Mouse (Mus musculus): ENCODE results near the gene Sntb2. TPM values are rescaled to one million over a fixed set of nuclear protein-coding genes. Genes with fewer than 3 reads are reported as not detected.
A peak's percentile ranks its signal among the peaks of the same experiment; 100 is the strongest.

The Sntb2 gene
- polyA plus RNA-seq (2014; fragmentation: Nextera tagmentation; extraction: Ambion mirVana), result 15.0 and 15.4 TPM in 2 replicates

DNA sequence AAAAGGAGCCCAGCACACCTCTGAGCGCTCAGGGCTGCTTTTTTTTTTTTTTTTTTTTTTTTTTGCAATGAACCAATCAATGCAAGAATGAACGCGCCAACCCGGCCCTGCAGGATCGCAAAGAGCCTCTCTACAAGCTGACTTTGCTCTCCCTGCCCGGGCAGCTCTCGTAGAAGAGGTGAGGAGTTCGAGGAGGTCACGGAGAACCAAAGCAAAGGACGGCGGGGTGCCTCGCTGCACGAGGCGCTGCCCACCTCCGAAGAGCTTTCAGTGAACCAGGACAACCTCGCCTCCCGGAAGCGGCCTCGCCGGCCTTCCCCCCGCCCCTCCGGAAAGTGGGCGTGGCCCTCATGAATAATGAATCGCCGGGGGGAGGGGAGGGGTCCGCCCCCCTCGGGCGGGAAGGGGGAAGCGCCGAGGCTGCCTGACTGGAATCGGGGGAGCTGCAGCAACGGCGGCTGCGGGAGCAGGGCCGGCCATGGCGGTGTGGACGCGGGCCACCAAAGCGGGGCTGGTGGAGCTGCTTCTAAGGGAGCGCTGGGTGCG is at the start of gene Sntb2:
TSS of gene Sntb2 (plus strand) at position 427 of the 546 bp plus-strand sequence.
- H3K27ac ChIP-seq (replicated peaks in 1 of 2; ENCODE audit: control insufficient read depth in 1 of 2, insufficient read depth in 1 of 2, low read depth in 2 of 2, low read length in 2 of 2), result peak within 1 kb of the TSS; percentile 75 to 90
- under 1% methylated on average over 37 of the region's 41 CpGs for WGBS
- H3K4me3 ChIP-seq (ENCODE audit: control insufficient read depth in 1 of 2, insufficient read depth in 1 of 2, low read depth in 1 of 2, low read length in 2 of 2), result peak within 1 kb of the TSS; percentile 94 to 97
- H3K27me3 ChIP-seq (ENCODE audit: control insufficient read depth, insufficient read depth, low read length), result no peaks in the 10 kb centered on the region
- no peaks in the 10 kb centered on the region for H3K36me3 ChIP-seq (ENCODE audit: control insufficient read depth, insufficient read depth, low read length)
- peak within 1 kb of the TSS; percentile 95 for H3K9ac ChIP-seq (ENCODE audit: low read length)
- ATAC-seq (ENCODE audit: insufficient number of reproducible peaks, insufficient read depth, low FRiP score, low read depth), result peak; percentile 84
- peaks cover 8 to 21% of the 10 kb centered on the region in 2 experiments for H3K4me1 ChIP-seq (ENCODE audit: control insufficient read depth in 2 of 2, insufficient read depth in 2 of 2, low read length in 2 of 2)
- no peaks in the 10 kb centered on the region for H3K9me3 ChIP-seq (ENCODE audit: control insufficient read depth, low read length)
- H3K4me2 ChIP-seq (ENCODE audit: low read length), result peak within 1 kb of the TSS; percentile 95

DNA sequence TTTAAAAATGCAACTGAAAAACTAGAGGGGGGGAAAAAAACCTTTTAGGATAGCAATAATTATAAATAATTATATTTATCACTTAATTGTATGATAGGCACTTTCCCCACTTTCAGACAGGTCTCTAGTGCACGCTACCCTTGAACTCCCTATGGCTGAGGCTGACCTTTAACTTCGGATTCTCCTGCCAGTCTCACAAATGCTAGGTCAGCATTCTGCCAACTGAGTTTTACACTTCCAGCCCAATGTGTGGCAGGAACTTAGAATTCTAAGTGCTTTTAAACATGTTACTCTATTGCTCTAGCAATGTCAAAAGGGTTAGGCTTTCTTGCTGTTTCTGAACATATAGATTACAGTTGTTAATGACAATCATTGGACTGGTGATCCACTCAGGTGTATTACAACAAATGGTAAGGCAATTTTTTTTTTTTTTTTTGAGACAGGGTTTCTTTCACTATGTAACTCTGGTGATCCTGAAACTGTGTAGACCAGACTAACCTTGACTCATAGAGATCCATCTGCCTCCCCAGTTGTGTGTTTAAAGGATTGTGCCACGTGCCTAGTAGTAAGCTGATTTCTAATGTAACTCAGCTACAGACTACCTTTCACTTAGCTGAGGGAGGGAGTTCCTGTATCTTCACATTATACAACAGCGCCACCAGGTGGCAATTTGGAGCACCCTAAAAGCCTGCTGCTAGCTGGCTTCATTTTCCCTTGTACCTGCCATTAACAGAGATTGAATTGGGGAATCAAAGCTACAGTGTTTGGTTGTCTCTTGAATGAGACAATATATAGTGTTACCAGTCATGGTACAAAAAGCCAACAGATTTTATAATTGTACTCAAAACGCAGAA is 48.0 kb upstream of the Sntb2 start:
- Histone ChIP-seq H3K4me3 (ENCODE audit: control insufficient read depth in 1 of 2, insufficient read depth in 1 of 2, low read depth in 1 of 2, low read length in 2 of 2) (no peak overlapping the region), H3K4me1 (ENCODE audit: control insufficient read depth in 2 of 2, insufficient read depth in 2 of 2, low read length in 2 of 2) (peaks cover 2 to 23% of the 10 kb centered on the region in 2 experiments; a peak in 3 of 4 replicates), H3K36me3 (ENCODE audit: control insufficient read depth, insufficient read depth, low read length) (peaks cover 44% of the 10 kb centered on the region), H3K27ac (replicated peaks in 1 of 2; ENCODE audit: control insufficient read depth in 1 of 2, insufficient read depth in 1 of 2, low read depth in 2 of 2, low read length in 2 of 2) (no peak overlapping the region), H3K4me2 (ENCODE audit: low read length) (no peak overlapping the region), H3K9ac (ENCODE audit: low read length) (no peak overlapping the region), H3K9me3 (ENCODE audit: control insufficient read depth, low read length) (no peaks in the 10 kb centered on the region), H3K27me3 (ENCODE audit: control insufficient read depth, insufficient read depth, low read length) (no peaks in the 10 kb centered on the region)
- no peak for ATAC-seq (ENCODE audit: insufficient number of reproducible peaks, insufficient read depth, low FRiP score, low read depth)
- 42% methylated on average over 5 of the region's 5 CpGs for WGBS

DNA sequence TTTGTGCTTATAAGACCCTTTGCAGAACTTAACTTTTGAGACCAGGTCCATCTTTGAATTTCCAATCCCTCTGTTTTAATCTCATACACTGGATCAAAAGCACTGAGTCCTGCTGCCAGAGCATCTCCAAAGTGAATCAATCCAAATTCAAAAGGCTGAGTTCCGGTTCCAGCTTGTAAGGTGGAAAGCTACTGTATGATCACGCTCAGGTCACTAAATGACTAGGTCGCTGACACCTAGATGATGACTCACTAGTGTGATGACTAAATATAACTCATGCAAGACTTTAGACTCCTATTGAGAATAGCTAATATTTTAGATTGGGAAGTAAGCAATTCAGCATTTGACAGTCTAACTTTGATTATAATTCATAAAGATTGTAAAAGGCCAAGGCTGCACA is 46.7 kb upstream of the Sntb2 start:
- H3K9ac ChIP-seq (ENCODE audit: low read length), result no peak overlapping the region; the same call in 1 of the 2 replicates
- peak overlapping the region in 1 of 2 experiments; percentile 43; a peak in 1 of 4 replicates for H3K27ac ChIP-seq (replicated peaks in 1 of 2; ENCODE audit: control insufficient read depth in 1 of 2, insufficient read depth in 1 of 2, low read depth in 2 of 2, low read length in 2 of 2)
- peaks cover 2 to 23% of the 10 kb centered on the region in 2 experiments; a peak in 3 of 4 replicates for H3K4me1 ChIP-seq (ENCODE audit: control insufficient read depth in 2 of 2, insufficient read depth in 2 of 2, low read length in 2 of 2)
- H3K27me3 ChIP-seq (ENCODE audit: control insufficient read depth, insufficient read depth, low read length), result no peaks in the 10 kb centered on the region
- peaks cover 32% of the 10 kb centered on the region for H3K36me3 ChIP-seq (ENCODE audit: control insufficient read depth, insufficient read depth, low read length)
- no peak for ATAC-seq (ENCODE audit: insufficient number of reproducible peaks, insufficient read depth, low FRiP score, low read depth)
- 45% methylated on average over 3 of the region's 3 CpGs for WGBS
- no peak overlapping the region for H3K4me2 ChIP-seq (ENCODE audit: low read length)
- H3K9me3 ChIP-seq (ENCODE audit: control insufficient read depth, low read length), result no peaks in the 10 kb centered on the region
- no peak overlapping the region for H3K4me3 ChIP-seq (ENCODE audit: control insufficient read depth in 1 of 2, insufficient read depth in 1 of 2, low read depth in 1 of 2, low read length in 2 of 2)

DNA sequence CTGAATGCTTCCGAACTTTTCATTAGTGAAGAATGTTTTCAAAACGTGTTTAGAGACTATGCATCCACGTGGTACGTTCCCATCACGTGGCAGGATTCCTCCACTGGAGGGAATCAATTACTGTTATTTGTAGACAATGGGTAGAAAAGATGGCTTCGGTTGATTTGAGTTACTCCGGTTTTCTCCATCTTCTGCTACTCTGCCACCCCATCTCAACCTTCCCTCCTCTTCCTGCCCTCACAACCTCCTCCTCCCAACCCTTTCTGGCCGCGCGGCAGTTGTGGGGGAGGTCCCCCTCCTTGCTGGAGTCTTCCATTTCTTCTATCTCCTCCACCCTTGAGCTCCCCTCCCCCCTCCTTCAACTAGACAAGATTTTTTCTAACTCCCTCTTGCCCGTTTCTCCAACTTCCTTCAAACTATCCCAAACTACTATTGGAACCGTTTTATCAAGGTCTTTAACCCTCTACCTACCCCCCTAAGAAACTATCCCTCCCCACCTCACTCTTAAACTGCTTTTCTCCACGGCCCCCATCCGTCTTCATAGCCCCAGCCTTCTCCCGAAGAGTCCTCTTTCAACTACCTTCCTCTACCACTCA is 43.2 kb upstream of the Sntb2 start:
- ATAC-seq (ENCODE audit: insufficient number of reproducible peaks, insufficient read depth, low FRiP score, low read depth), result no peak
- H3K27me3 ChIP-seq (ENCODE audit: control insufficient read depth, insufficient read depth, low read length), result no peaks in the 10 kb centered on the region
- peak overlapping the region; percentile 58 to 90 for H3K4me3 ChIP-seq (ENCODE audit: control insufficient read depth in 1 of 2, insufficient read depth in 1 of 2, low read depth in 1 of 2, low read length in 2 of 2)
- peak overlapping the region; percentile 98 for H3K9ac ChIP-seq (ENCODE audit: low read length)
- no peaks in the 10 kb centered on the region for H3K9me3 ChIP-seq (ENCODE audit: control insufficient read depth, low read length)
- peaks cover 2 to 29% of the 10 kb centered on the region in 2 experiments; a peak in 3 of 4 replicates for H3K4me1 ChIP-seq (ENCODE audit: control insufficient read depth in 2 of 2, insufficient read depth in 2 of 2, low read length in 2 of 2)
- peak overlapping the region; percentile 70 for H3K4me2 ChIP-seq (ENCODE audit: low read length)
- H3K36me3 ChIP-seq (ENCODE audit: control insufficient read depth, insufficient read depth, low read length), result peaks cover 25% of the 10 kb centered on the region
- peak overlapping the region; percentile 85 to 94 for H3K27ac ChIP-seq (replicated peaks in 1 of 2; ENCODE audit: control insufficient read depth in 1 of 2, insufficient read depth in 1 of 2, low read depth in 2 of 2, low read length in 2 of 2)
- WGBS, result 2% methylated on average over 15 of the region's 15 CpGs

DNA sequence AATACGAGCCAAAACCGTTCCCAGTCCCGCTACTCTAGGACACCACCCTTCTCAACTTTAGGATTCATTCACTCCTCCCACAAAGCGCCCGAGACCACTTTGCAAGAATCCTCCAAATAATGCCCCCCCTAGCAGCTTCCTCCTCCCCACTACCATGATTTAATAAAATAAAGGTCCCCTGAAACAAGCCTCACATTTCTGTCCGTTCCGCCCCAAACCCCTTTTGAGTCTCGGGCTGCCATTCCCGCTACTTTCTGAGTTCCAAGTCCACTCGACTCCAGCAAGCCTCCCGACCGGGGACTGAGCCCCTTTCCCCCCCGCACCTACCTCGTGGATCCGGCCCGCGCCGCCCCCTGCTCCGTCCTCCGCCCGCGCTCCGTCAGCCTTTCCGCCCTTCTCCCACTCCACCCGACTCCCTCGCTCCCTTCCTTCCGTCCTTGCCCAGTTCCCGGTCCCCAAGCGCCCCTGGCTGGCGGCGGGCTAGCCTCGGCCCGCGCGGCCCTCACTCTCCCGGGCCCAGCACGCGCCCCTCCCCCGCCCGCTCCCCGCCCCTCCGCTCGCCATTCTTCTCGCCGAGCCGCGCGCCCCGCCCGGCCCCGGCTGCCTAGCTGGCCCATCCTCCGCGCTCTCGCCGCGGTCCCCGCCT is 42.6 kb upstream of the Sntb2 start:
- WGBS, result 1% methylated on average over 48 of the region's 57 CpGs
- Histone ChIP-seq H3K9ac (ENCODE audit: low read length) (peak overlapping the region; percentile 98), H3K4me3 (ENCODE audit: control insufficient read depth in 1 of 2, insufficient read depth in 1 of 2, low read depth in 1 of 2, low read length in 2 of 2) (peak overlapping the region; percentile 58 to 90), H3K27ac (replicated peaks in 1 of 2; ENCODE audit: control insufficient read depth in 1 of 2, insufficient read depth in 1 of 2, low read depth in 2 of 2, low read length in 2 of 2) (peak overlapping the region; percentile 85 to 94), H3K36me3 (ENCODE audit: control insufficient read depth, insufficient read depth, low read length) (peaks cover 31% of the 10 kb centered on the region), H3K4me1 (ENCODE audit: control insufficient read depth in 2 of 2, insufficient read depth in 2 of 2, low read length in 2 of 2) (peaks cover 2 to 29% of the 10 kb centered on the region in 2 experiments; a peak in 3 of 4 replicates), H3K9me3 (ENCODE audit: control insufficient read depth, low read length) (no peaks in the 10 kb centered on the region), H3K4me2 (ENCODE audit: low read length) (peak overlapping the region; percentile 70), H3K27me3 (ENCODE audit: control insufficient read depth, insufficient read depth, low read length) (no peaks in the 10 kb centered on the region)
- ATAC-seq (ENCODE audit: insufficient number of reproducible peaks, insufficient read depth, low FRiP score, low read depth), result peak; percentile 64

DNA sequence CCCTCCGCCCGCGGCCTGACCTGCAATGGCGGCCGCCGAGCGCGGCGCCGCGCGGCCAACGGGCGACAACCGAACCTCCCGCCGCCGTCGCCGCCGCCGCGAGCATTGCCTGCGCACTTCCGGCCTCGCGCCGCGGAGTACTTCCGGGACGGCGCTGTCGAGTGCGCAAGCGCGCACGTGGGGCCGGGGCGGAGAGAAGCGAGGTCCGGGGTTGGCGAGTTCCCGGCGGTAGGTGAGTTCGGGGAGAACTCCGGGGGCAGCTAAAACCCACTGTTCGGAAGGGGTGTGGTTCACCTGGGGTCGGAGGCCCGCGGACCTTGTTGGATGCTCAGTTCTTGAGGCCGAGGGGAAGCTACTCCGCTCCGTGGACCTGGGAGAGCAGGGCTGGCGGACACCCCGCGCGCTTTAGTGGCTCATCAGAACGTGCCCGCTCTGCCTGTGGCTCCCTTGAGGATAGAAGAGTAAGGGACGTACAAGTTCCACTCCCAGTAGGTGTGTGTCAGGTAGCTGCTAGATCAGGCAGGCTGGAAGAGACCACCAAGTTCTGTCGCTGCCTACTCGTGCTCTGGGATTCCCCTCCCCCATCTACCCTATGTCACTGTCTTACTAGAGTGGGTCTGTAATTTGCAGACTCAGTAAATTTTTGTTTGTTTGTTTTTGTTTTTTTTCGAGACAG is 41.9 kb upstream of the Sntb2 start, which contains the start of gene Utp4:
TSS of gene Utp4 (plus strand) at position 156 of the 676 bp plus-strand sequence.
- Histone ChIP-seq H3K9ac (ENCODE audit: low read length) (peak within 1 kb of the TSS; percentile 98), H3K9me3 (ENCODE audit: control insufficient read depth, low read length) (no peaks in the 10 kb centered on the region), H3K4me2 (ENCODE audit: low read length) (peak within 1 kb of the TSS; percentile 70), H3K4me1 (ENCODE audit: control insufficient read depth in 2 of 2, insufficient read depth in 2 of 2, low read length in 2 of 2) (peaks cover 2 to 27% of the 10 kb centered on the region in 2 experiments; a peak in 3 of 4 replicates), H3K36me3 (ENCODE audit: control insufficient read depth, insufficient read depth, low read length) (peaks cover 38% of the 10 kb centered on the region), H3K4me3 (ENCODE audit: control insufficient read depth in 1 of 2, insufficient read depth in 1 of 2, low read depth in 1 of 2, low read length in 2 of 2) (peak within 1 kb of the TSS; percentile 58 to 90), H3K27me3 (ENCODE audit: control insufficient read depth, insufficient read depth, low read length) (no peaks in the 10 kb centered on the region), H3K27ac (replicated peaks in 1 of 2; ENCODE audit: control insufficient read depth in 1 of 2, insufficient read depth in 1 of 2, low read depth in 2 of 2, low read length in 2 of 2) (peak within 1 kb of the TSS; percentile 85 to 94)
- under 1% methylated on average over 59 of the region's 63 CpGs for WGBS
- peak; percentile 92 for ATAC-seq (ENCODE audit: insufficient number of reproducible peaks, insufficient read depth, low FRiP score, low read depth)
